Mouse (Mus musculus) brown adipose tissue, adult 24 weeks (tissue): Measurements from ENCODE around the gene Rab5c. TPM values are rescaled to one million over a fixed set of nuclear protein-coding genes. Genes with fewer than 3 reads are reported as not detected.
A peak's percentile ranks its signal among the peaks of the same experiment; 100 is the strongest.

ENCODE experiments used
- H3K27ac ChIP-seq: fragments of 200-500 bp; replicated peaks from 2 replicates; pipeline ENCODE4 v1.5.1; 2012; ENCODE audit warnings: low read depth, mild to moderate bottlenecking, low read length
- H3K4me1 ChIP-seq: fragments of 200-500 bp; 2 replicates; pipeline ENCODE4 v1.6.1; 2012; ENCODE audit warnings: low read length, mixed read lengths; ENCODE audit not compliant: control insufficient read depth, insufficient read depth, insufficient read length
- H3K4me3 ChIP-seq: fragments of 200-500 bp; 2 replicates; pipeline ENCODE4 v1.5.1; 2012; ENCODE audit warnings: low read depth, mild to moderate bottlenecking, low read length, moderate library complexity; ENCODE audit not compliant: insufficient read depth
- polyA plus RNA-seq: library from polyadenylated mRNA; stranded (reverse); fragments of >200 nt; gene quantifications from 2 replicates; pipeline ENCODE4 v1.2.4, GENCODE M21; 2012; ENCODE audit not compliant: missing spikeins, insufficient read depth, insufficient read length

Rab5c gene
- polyA plus RNA-seq, 1 experiment = 148 TPM

GRCm38 (mm10) chr11:100703851-100704531 lies 34.0 kb downstream of the Rab5c start, which contains the start of gene Dhx58:
TSS of gene Dhx58 (minus strand) at chr11:100704271.
- Histone ChIP-seq H3K4me3 (peak within 1 kb of the TSS; percentile 57), H3K4me1 (peaks cover 5% of the 10 kb centered on the region), H3K27ac (peak within 1 kb of the TSS; percentile 72)

- Histone ChIP-seq H3K4me1 (peaks cover 5% of the 10 kb centered on the region), H3K4me3 (peak overlapping the region; percentile 57), H3K27ac (no peak overlapping the region)
Measured at GRCm38 (mm10) chr11:100703366-100703765, 34.6 kb downstream of the Rab5c start.

DNA sequence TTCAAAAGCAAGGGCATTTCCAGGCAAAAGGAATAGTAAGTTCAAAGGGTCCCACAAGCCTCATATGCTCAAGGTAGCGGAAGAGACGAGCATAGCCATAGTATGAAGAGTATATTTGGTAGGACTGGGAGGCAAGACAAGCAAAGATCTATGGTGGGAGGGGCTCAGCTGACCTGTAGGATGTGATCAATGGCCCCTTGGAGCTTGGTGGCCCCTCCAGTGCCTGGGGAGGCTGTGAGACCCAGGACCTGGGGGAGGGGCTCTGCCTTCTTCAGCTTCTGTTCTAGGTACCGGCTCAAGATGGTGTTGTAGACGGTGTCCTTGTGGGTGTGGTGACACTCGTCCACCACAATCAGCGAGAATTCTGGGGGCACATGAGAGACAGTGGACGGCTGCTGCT lies 35.1 kb downstream of the Rab5c start:
- Histone ChIP-seq H3K27ac (no peak overlapping the region), H3K4me1 (peaks cover 5% of the 10 kb centered on the region), H3K4me3 (peak overlapping the region; percentile 57)

DNA sequence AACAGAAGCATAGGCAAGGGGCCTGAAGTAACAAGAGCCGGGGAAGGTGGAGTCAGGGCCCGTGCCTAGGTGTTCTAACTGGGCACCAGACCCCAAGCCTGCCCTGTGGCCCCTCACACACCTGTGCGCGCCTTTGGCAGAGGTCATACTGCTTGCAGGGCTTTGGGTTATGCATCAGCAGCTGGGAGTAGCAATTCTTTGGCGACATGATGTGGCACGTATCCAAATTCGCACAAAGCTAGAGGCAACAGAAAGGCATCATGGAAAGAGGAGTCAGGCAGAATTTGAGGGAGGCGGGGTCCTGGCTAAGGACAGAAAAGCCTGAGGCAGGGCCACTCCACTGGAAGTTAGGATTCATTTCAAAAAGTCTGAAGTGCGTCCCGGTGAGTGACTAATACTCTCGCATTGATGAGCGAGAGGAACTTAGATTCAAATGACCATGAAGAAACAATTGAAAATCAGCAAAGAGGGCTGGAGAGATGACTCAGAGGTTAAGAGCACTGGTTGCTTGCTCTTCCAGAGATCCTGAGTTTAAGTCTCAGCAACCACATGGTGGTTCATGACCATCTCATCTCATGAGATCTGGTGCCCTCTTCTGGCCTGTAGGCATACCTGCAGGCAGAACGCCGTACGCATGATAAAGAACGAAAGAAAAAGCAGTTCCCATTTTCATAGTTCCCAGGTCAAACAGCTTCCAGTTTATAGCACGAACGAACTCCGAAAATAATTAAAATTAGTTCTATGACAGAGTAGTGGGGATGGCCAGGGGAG lies 35.7 kb downstream of the Rab5c start:
- Histone ChIP-seq H3K27ac (no peak overlapping the region), H3K4me1 (peaks cover 5% of the 10 kb centered on the region)

GRCm38 (mm10) chr11:100701301-100701700 lies 36.7 kb downstream of the Rab5c start:
- H3K27ac ChIP-seq = no peak overlapping the region
- peak overlapping the region; percentile 35 for H3K4me3 ChIP-seq
- H3K4me1 ChIP-seq = peaks cover 5% of the 10 kb centered on the region

More for the DNA sequence above, 35.7 kb downstream of the Rab5c start:
- H3K4me3 ChIP-seq = peak overlapping the region; percentile 57

DNA sequence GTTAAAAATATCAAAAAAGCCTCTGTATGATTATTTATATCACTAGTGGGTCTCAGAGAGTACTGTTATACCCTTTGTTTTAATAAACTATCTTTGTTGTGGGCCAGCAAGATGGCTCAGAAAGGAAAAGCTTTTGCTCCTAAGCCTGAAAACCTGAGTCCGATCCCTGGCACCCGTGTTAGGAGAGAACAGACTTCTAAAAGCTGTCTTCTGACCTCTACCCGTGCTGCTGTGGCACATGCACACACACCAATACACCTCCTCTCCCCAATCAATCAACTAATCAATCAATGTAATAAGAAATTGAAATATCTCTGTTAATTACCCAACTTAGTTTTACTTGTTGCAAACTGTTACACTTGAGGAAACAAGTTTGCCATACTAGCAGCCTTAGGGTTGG lies 37.3 kb downstream of the Rab5c start:
- Histone ChIP-seq H3K4me3 (no peak overlapping the region), H3K27ac (no peak overlapping the region), H3K4me1 (peaks cover 5% of the 10 kb centered on the region)

DNA sequence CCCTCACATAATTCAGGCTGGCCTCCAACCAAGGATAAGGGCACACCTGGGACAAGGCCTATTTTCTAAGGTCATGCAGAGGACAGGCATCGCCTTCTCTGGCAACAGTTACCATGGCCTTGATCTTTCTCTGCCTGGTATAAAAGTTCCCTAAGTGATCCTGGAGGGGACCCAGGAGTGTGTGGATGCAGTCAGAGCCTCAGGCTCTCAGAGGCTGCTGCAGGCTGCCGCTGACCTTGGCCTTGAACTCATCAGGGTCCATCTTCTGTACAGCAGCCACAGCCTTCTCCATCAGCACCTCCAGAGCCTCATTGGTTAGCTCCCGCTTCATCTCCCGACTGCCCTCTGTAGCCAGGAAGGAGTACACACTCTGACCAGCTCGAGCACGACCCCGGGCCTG lies 40.1 kb downstream of the Rab5c start:
- Histone ChIP-seq H3K4me3 (no peak overlapping the region), H3K4me1 (no peaks in the 10 kb centered on the region)

GRCm38 (mm10) chr11:100694926-100695325 lies 43.1 kb downstream of the Rab5c start:
- Histone ChIP-seq H3K4me3 (no peak overlapping the region), H3K27ac (no peak overlapping the region), H3K4me1 (no peaks in the 10 kb centered on the region)

More for the DNA sequence above, 40.1 kb downstream of the Rab5c start:
- H3K27ac ChIP-seq = no peak overlapping the region

DNA sequence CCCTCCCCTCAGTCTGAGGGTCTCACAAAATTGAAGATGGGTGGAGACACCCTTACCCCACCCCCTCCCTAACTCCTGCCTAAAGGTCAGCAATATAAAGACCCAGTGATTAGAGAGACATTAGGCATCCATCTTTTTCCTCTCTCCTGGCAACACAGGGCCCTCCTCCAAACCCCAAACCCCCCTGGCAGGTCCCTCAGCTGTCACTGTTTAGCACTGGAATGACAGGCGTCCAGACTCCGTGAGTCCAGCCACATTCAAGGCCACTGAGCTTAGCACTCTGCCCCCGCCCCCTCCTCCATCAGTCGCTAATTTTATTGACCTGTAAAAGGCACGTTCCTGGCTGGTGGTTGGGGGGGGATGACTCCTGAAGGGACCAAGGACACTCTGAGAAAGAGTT lies 44.9 kb downstream of the Rab5c start:
- H3K27ac ChIP-seq = no peak overlapping the region
- H3K4me3 ChIP-seq = no peak overlapping the region
- no peaks in the 10 kb centered on the region for H3K4me1 ChIP-seq

DNA sequence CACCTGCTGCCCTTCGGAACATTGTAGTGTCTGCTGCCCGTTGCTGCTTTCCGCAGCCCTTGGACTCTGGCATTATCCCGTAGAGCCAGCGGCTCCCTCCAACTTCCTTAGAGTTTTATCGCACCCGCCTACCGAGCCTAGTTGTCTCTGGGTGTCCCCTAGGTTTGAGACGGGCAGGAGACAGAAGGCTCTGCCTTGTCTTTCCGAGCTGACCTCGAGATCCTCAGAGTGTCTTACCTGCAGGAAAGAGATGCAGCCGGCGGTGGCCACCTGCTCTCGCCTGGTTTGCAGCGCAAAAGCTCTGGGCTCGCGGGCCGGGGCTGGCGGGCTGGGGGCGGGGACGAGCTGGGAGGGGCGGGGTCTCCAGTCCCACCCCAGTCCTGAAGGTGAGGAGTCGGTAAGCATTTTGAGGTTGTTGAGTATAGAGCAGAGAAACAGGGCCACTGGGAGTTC lies 45.8 kb downstream of the Rab5c start, which contains the start of gene Zfp385c:
Gene Zfp385c (minus strand): TSS at position 292 of the 453 bp plus-strand sequence.
- Histone ChIP-seq H3K4me1 (no peaks in the 10 kb centered on the region), H3K27ac (no peak within 1 kb of the TSS), H3K4me3 (no peak within 1 kb of the TSS)

GRCm38 (mm10) chr11:100690389-100690788 lies 47.6 kb downstream of the Rab5c start:
- H3K4me3 ChIP-seq = no peak overlapping the region
- H3K4me1 ChIP-seq = no peaks in the 10 kb centered on the region
- no peak overlapping the region for H3K27ac ChIP-seq

GRCm38 (mm10) chr11:100688443-100688842 lies 49.6 kb downstream of the Rab5c start:
- no peak overlapping the region for H3K27ac ChIP-seq
- H3K4me3 ChIP-seq = no peak overlapping the region
- H3K4me1 ChIP-seq = no peaks in the 10 kb centered on the region

GRCm38 (mm10) chr11:100687265-100687664 lies 50.8 kb downstream of the Rab5c start:
- H3K27ac ChIP-seq = no peak overlapping the region
- no peak overlapping the region for H3K4me3 ChIP-seq
- no peaks in the 10 kb centered on the region for H3K4me1 ChIP-seq

GRCm38 (mm10) chr11:100685371-100685770 lies 52.6 kb downstream of the Rab5c start:
- Histone ChIP-seq H3K4me1 (no peaks in the 10 kb centered on the region), H3K4me3 (no peak overlapping the region)

GRCm38 (mm10) chr11:100684084-100684483 lies 53.9 kb downstream of the Rab5c start:
- Histone ChIP-seq H3K27ac (no peak overlapping the region), H3K4me3 (no peak overlapping the region), H3K4me1 (no peaks in the 10 kb centered on the region)

More at GRCm38 (mm10) chr11:100685371-100685770, 52.6 kb downstream of the Rab5c start:
- H3K27ac ChIP-seq = no peak overlapping the region
